Mouse (Mus musculus): ENCODE data around the gene Zfp618. TPM values are rescaled to one million over a fixed set of nuclear protein-coding genes. Genes with fewer than 3 reads are reported as not detected.

The Zfp618 gene
- polyA plus RNA-seq (2014; fragmentation: Nextera tagmentation; extraction: Ambion mirVana): 27.3 and 32.7 TPM in 2 replicates

GRCm38 (mm10) chr4:62965497-62966302 lies at the start of gene Zfp618:
Gene Zfp618 (plus strand): TSS chr4:62965573.
- Histone ChIP-seq H3K27me3 (ENCODE audit: control insufficient read depth, insufficient read depth, low read length) (no peaks in the 10 kb centered on the region), H3K4me2 (ENCODE audit: low read depth, low read length) (peak within 1 kb of the TSS; percentile 47), H3K9me3 (replicated peaks; ENCODE audit: control insufficient read depth, low read length) (no peaks in the 10 kb centered on the region), H3K9ac (replicated peaks; ENCODE audit: low read length) (peak within 1 kb of the TSS; percentile 100), H3K4me3 (ENCODE audit: low read depth, low read length) (peak within 1 kb of the TSS; percentile 95), H3K27ac (replicated peaks; ENCODE audit: low read depth, low read length) (peak within 1 kb of the TSS; percentile 91), H3K36me3 (replicated peaks; ENCODE audit: control insufficient read depth, insufficient read depth, low read depth, low read length) (no peaks in the 10 kb centered on the region), H3K4me1 (ENCODE audit: control insufficient read depth, insufficient read depth, low read length) (no peaks in the 10 kb centered on the region)
- WGBS: under 1% methylated on average over 25 of the region's 86 CpGs
- ATAC-seq (replicated peaks; ENCODE audit: insufficient number of reproducible peaks, low FRiP score, low TSS enrichment, low read depth): no peak; the same call in 1 of the 2 replicates
- DNase-seq (ENCODE audit: low spot score): peak; percentile 67

GRCm38 (mm10) chr4:62917056-62917455 lies 48.3 kb upstream of the Zfp618 start:
- Histone ChIP-seq H3K4me2 (ENCODE audit: low read depth, low read length) (no peak overlapping the region), H3K4me1 (ENCODE audit: control insufficient read depth, insufficient read depth, low read length) (no peaks in the 10 kb centered on the region), H3K9ac (replicated peaks; ENCODE audit: low read length) (no peak overlapping the region), H3K36me3 (replicated peaks; ENCODE audit: control insufficient read depth, insufficient read depth, low read depth, low read length) (no peaks in the 10 kb centered on the region), H3K27me3 (ENCODE audit: control insufficient read depth, insufficient read depth, low read length) (no peaks in the 10 kb centered on the region), H3K27ac (replicated peaks; ENCODE audit: low read depth, low read length) (no peak overlapping the region), H3K4me3 (ENCODE audit: low read depth, low read length) (no peak overlapping the region), H3K9me3 (replicated peaks; ENCODE audit: control insufficient read depth, low read length) (no peaks in the 10 kb centered on the region)
- ATAC-seq (replicated peaks; ENCODE audit: insufficient number of reproducible peaks, low FRiP score, low TSS enrichment, low read depth): no peak
- 86% methylated on average over 8 of the region's 8 CpGs for WGBS
- DNase-seq (ENCODE audit: low spot score): no peak

- DNase-seq (ENCODE audit: low spot score) (no peak), ATAC-seq (replicated peaks; ENCODE audit: insufficient number of reproducible peaks, low FRiP score, low TSS enrichment, low read depth) (no peak)
- Histone ChIP-seq H3K27ac (replicated peaks; ENCODE audit: low read depth, low read length) (no peak overlapping the region), H3K9ac (replicated peaks; ENCODE audit: low read length) (no peak overlapping the region), H3K4me1 (ENCODE audit: control insufficient read depth, insufficient read depth, low read length) (no peaks in the 10 kb centered on the region), H3K9me3 (replicated peaks; ENCODE audit: control insufficient read depth, low read length) (no peaks in the 10 kb centered on the region), H3K36me3 (replicated peaks; ENCODE audit: control insufficient read depth, insufficient read depth, low read depth, low read length) (no peaks in the 10 kb centered on the region), H3K4me3 (ENCODE audit: low read depth, low read length) (no peak overlapping the region), H3K4me2 (ENCODE audit: low read depth, low read length) (no peak overlapping the region), H3K27me3 (ENCODE audit: control insufficient read depth, insufficient read depth, low read length) (no peaks in the 10 kb centered on the region)
- WGBS: 89% methylated on average over 4 of the region's 4 CpGs
Observed at GRCm38 (mm10) chr4:62933798-62934197, 31.6 kb upstream of the Zfp618 start.

GRCm38 (mm10) chr4:62935589-62936218 lies 29.7 kb upstream of the Zfp618 start:
- Histone ChIP-seq H3K9me3 (replicated peaks; ENCODE audit: control insufficient read depth, low read length) (no peaks in the 10 kb centered on the region), H3K27ac (replicated peaks; ENCODE audit: low read depth, low read length) (no peak overlapping the region), H3K4me1 (ENCODE audit: control insufficient read depth, insufficient read depth, low read length) (no peaks in the 10 kb centered on the region), H3K4me2 (ENCODE audit: low read depth, low read length) (no peak overlapping the region), H3K4me3 (ENCODE audit: low read depth, low read length) (no peak overlapping the region), H3K27me3 (ENCODE audit: control insufficient read depth, insufficient read depth, low read length) (no peaks in the 10 kb centered on the region), H3K36me3 (replicated peaks; ENCODE audit: control insufficient read depth, insufficient read depth, low read depth, low read length) (no peaks in the 10 kb centered on the region), H3K9ac (replicated peaks; ENCODE audit: low read length) (no peak overlapping the region)
- ATAC-seq (replicated peaks; ENCODE audit: insufficient number of reproducible peaks, low FRiP score, low TSS enrichment, low read depth) (no peak), DNase-seq (ENCODE audit: low spot score) (no peak)
- 69% methylated on average over 11 of the region's 11 CpGs for WGBS

DNA sequence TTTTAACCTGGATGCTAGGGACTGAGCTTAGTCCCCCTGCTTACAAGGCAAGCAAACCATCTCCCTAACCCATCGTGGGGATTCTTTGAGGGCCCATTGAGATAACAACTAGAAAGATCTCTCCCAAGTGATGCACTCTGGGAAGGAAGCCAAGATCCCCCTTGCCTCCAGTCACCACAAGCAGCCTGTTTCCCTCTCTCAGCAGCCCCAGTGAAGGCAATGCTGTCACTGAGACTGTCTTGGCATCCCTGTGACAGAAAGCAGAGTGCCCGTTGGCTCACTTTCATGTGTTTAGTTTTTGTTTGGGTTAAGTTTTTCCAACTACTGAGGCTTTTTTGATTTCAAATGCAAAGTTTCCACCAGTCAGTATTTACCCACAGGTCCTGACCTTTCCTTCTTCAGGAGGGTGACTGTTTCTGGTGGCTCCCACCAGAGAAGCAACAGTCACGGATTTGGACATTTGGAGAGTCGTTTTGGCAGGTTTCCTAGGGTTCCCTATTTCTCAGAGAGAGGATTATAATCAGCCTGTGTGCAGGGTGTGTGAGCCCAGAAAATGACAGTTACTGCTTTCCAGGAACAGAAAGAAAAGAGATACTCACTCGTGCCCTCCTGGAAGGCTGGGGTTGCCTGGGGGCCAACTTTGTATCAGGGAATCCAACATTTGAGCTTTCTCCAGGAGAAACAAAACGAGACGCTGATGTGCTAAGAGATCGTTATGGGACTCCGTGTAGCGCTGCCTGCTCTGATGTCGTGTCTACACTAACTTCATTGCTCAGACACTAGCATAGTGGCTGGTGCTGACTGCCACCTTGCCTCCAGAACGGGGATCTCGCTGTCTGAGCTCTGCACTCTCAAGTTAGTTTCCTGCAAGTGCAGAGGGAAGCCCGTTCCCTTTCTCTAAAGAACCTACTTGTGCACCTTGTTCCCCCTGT lies 23.1 kb upstream of the Zfp618 start:
- DNase-seq (ENCODE audit: low spot score) (no peak), ATAC-seq (replicated peaks; ENCODE audit: insufficient number of reproducible peaks, low FRiP score, low TSS enrichment, low read depth) (no peak)
- Histone ChIP-seq H3K4me2 (ENCODE audit: low read depth, low read length) (no peak overlapping the region), H3K9ac (replicated peaks; ENCODE audit: low read length) (no peak overlapping the region), H3K9me3 (replicated peaks; ENCODE audit: control insufficient read depth, low read length) (no peaks in the 10 kb centered on the region), H3K4me3 (ENCODE audit: low read depth, low read length) (no peak overlapping the region), H3K4me1 (ENCODE audit: control insufficient read depth, insufficient read depth, low read length) (no peaks in the 10 kb centered on the region), H3K36me3 (replicated peaks; ENCODE audit: control insufficient read depth, insufficient read depth, low read depth, low read length) (no peaks in the 10 kb centered on the region), H3K27me3 (ENCODE audit: control insufficient read depth, insufficient read depth, low read length) (no peaks in the 10 kb centered on the region), H3K27ac (replicated peaks; ENCODE audit: low read depth, low read length) (no peak overlapping the region)
- 74% methylated on average over 14 of the region's 14 CpGs for WGBS

GRCm38 (mm10) chr4:62944326-62944879 lies 21.0 kb upstream of the Zfp618 start:
- Histone ChIP-seq H3K9ac (replicated peaks; ENCODE audit: low read length) (no peak overlapping the region), H3K27ac (replicated peaks; ENCODE audit: low read depth, low read length) (no peak overlapping the region), H3K4me2 (ENCODE audit: low read depth, low read length) (no peak overlapping the region), H3K4me3 (ENCODE audit: low read depth, low read length) (no peak overlapping the region), H3K27me3 (ENCODE audit: control insufficient read depth, insufficient read depth, low read length) (no peaks in the 10 kb centered on the region), H3K36me3 (replicated peaks; ENCODE audit: control insufficient read depth, insufficient read depth, low read depth, low read length) (no peaks in the 10 kb centered on the region), H3K4me1 (ENCODE audit: control insufficient read depth, insufficient read depth, low read length) (no peaks in the 10 kb centered on the region), H3K9me3 (replicated peaks; ENCODE audit: control insufficient read depth, low read length) (no peaks in the 10 kb centered on the region)
- ATAC-seq (replicated peaks; ENCODE audit: insufficient number of reproducible peaks, low FRiP score, low TSS enrichment, low read depth): no peak
- 71% methylated on average over 4 of the region's 4 CpGs for WGBS
- no peak for DNase-seq (ENCODE audit: low spot score)

- 84% methylated on average over 4 of the region's 4 CpGs for WGBS
- H3K4me2 ChIP-seq (ENCODE audit: low read depth, low read length): no peak overlapping the region
- H3K27ac ChIP-seq (replicated peaks; ENCODE audit: low read depth, low read length): no peak overlapping the region
- H3K27me3 ChIP-seq (ENCODE audit: control insufficient read depth, insufficient read depth, low read length): no peaks in the 10 kb centered on the region
- ATAC-seq (replicated peaks; ENCODE audit: insufficient number of reproducible peaks, low FRiP score, low TSS enrichment, low read depth): no peak
- no peak overlapping the region for H3K4me3 ChIP-seq (ENCODE audit: low read depth, low read length)
- H3K36me3 ChIP-seq (replicated peaks; ENCODE audit: control insufficient read depth, insufficient read depth, low read depth, low read length): no peaks in the 10 kb centered on the region
- H3K4me1 ChIP-seq (ENCODE audit: control insufficient read depth, insufficient read depth, low read length): no peaks in the 10 kb centered on the region
- no peak overlapping the region for H3K9ac ChIP-seq (replicated peaks; ENCODE audit: low read length)
- no peak for DNase-seq (ENCODE audit: low spot score)
- no peaks in the 10 kb centered on the region for H3K9me3 ChIP-seq (replicated peaks; ENCODE audit: control insufficient read depth, low read length)
Observed at GRCm38 (mm10) chr4:62963806-62964205, 1.6 kb upstream of the Zfp618 start.
